Mouse (Mus musculus): ENCODE data around the gene Ppp1cc.
"Not testable (repeated sequence)": the region's sequence is repeated elsewhere in the genome, so short reads cannot be mapped to it uniquely, and the experiment has no call there.

DNA sequence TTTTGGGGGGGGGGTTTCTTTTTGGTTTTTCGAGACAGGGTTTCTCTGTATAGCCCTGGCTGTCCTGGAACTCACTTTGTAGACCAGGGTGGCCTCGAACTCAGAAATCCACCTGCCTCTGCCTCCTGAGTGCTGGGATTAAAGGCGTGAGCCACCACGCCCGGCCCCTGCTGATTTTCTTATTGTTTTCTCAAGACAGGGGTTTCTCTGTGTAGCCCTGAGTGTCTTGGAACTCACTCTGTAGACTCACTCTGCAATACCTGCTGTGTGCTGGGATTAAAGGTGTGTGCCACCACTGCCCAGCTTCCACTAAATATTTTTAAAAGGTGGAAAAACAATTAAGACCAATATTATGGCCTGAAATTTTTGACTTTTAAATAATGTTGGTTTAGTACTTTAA lies 5.6 kb upstream of the Ppp1cc start:
- not testable (repeated sequence) for TF ChIP-seq EP300, CTCF (IDR thresholded peaks at IDR 0.05; ENCODE audit: low read depth)

Measured in heart, postnatal 0 days (tissue).